Mouse (Mus musculus) forebrain, embryonic 13.5 days (tissue): ENCODE measurements around the gene Cyp27b1. TPM values are rescaled to one million over a fixed set of nuclear protein-coding genes. Genes with fewer than 3 reads are reported as not detected.
A peak's percentile ranks its signal among the peaks of the same experiment; 100 is the strongest.
"Not testable (repeated sequence)": the region's sequence is repeated elsewhere in the genome, so short reads cannot be mapped to it uniquely, and the experiment has no call there.

ENCODE experiments used
- ATAC-seq: fragments of 200-750 bp; cut with Nextera tagmentation; 2 replicates; pipeline ENCODE4 v1.8.0; 2017
- H3K27ac ChIP-seq: fragments of 300-500 bp; sonication (generic); 2 replicates; pipeline ENCODE4 v1.5.1; 2015; ENCODE audit warnings: inconsistent platforms, mild to moderate bottlenecking, moderate library complexity
- H3K27me3 ChIP-seq: fragments of 300-500 bp; sonication (generic); 2 replicates; pipeline ENCODE4 v1.6.1; 2015; ENCODE audit warnings: mild to moderate bottlenecking, inconsistent platforms
- H3K36me3 ChIP-seq: fragments of 300-500 bp; sonication (generic); 2 replicates; pipeline ENCODE4 v1.6.1; 2015; ENCODE audit warnings: mild to moderate bottlenecking, inconsistent platforms; ENCODE audit not compliant: poor library complexity, severe bottlenecking
- H3K4me1 ChIP-seq: fragments of 300-500 bp; sonication (generic); 2 replicates; pipeline ENCODE4 v1.6.1; 2015; ENCODE audit warnings: inconsistent platforms
- H3K4me2 ChIP-seq: fragments of 300-500 bp; sonication (generic); 2 replicates; pipeline ENCODE4 v1.6.1; 2015; ENCODE audit warnings: inconsistent platforms, mild to moderate bottlenecking, moderate library complexity
- H3K4me3 ChIP-seq: fragments of 300-500 bp; sonication (generic); 2 replicates; pipeline ENCODE4 v1.5.1; 2015; ENCODE audit warnings: mild to moderate bottlenecking, inconsistent platforms
- H3K9ac ChIP-seq: fragments of 300-500 bp; sonication (generic); 2 replicates; pipeline ENCODE4 v1.6.1; 2015; ENCODE audit warnings: mild to moderate bottlenecking, inconsistent platforms
- H3K9me3 ChIP-seq: fragments of 300-500 bp; sonication (generic); replicated peaks from 2 replicates; pipeline ENCODE4 v1.6.1; 2016; ENCODE audit warnings: inconsistent platforms
- WGBS: fragments of 180-500 bp; shearing (Covaris S2); methylation state at CpG from one replicate; pipeline ENCODE4 v1.1.7; 2015; 5-methylcytosine and 5-hydroxymethylcytosine counted together
- polyA plus RNA-seq: library from polyadenylated mRNA; unstranded; fragments of >200 nt; fragmentation: Nextera tagmentation; extraction: Ambion mirVana; gene quantifications from 2 replicates; pipeline ENCODE4 v1.2.1, GENCODE M21; 2015

Gene Cyp27b1
- polyA plus RNA-seq, 1 experiment from 2014 or later: 0.06 TPM

- ATAC-seq: no peak
- Histone ChIP-seq H3K4me2 (peak overlapping the region; percentile 92), H3K4me1 (peaks cover 56% of the 10 kb centered on the region)
These were observed 16.1 kb downstream of the Cyp27b1 start for GRCm38 (mm10) chr10:127063913-127064870.

GRCm38 (mm10) chr10:127065981-127066380 is 17.9 kb downstream of the Cyp27b1 start:
- H3K27ac ChIP-seq: no peak overlapping the region
- no peak overlapping the region for H3K4me2 ChIP-seq
- WGBS: 92% methylated on average over 9 of the region's 9 CpGs
- peaks cover 57% of the 10 kb centered on the region for H3K4me1 ChIP-seq
- H3K4me3 ChIP-seq: no peak overlapping the region
- H3K9me3 ChIP-seq: no peaks in the 10 kb centered on the region
- no peak overlapping the region for H3K9ac ChIP-seq
- no peak for ATAC-seq
- no peaks in the 10 kb centered on the region for H3K27me3 ChIP-seq
- peaks cover 42% of the 10 kb centered on the region for H3K36me3 ChIP-seq

More at GRCm38 (mm10) chr10:127063913-127064870, 16.1 kb downstream of the Cyp27b1 start:
- peak overlapping the region; percentile 99 for H3K9ac ChIP-seq
- no peaks in the 10 kb centered on the region for H3K27me3 ChIP-seq
- peak overlapping the region; percentile 90 for H3K27ac ChIP-seq
- peak overlapping the region; percentile 95 for H3K4me3 ChIP-seq
- H3K9me3 ChIP-seq: no peaks in the 10 kb centered on the region
- H3K36me3 ChIP-seq: peaks cover 42% of the 10 kb centered on the region
- 12% methylated on average over 37 of the region's 37 CpGs for WGBS

- Histone ChIP-seq H3K4me3 (no peak overlapping the region; the same call in 1 of the 2 replicates), H3K9me3 (no peaks in the 10 kb centered on the region)
These were observed 18.5 kb downstream of the Cyp27b1 start for GRCm38 (mm10) chr10:127066519-127067018.

GRCm38 (mm10) chr10:127068360-127069038 is 20.4 kb downstream of the Cyp27b1 start:
- Histone ChIP-seq H3K36me3 (peaks cover 42% of the 10 kb centered on the region), H3K9ac (peak overlapping the region; percentile 78), H3K27ac (no peak overlapping the region)

More at GRCm38 (mm10) chr10:127066519-127067018, 18.5 kb downstream of the Cyp27b1 start:
- Histone ChIP-seq H3K4me1 (peaks cover 58% of the 10 kb centered on the region), H3K27me3 (no peaks in the 10 kb centered on the region), H3K27ac (0 out of 2 replicates have a peak overlapping the region, but pooled peaks have one; percentile 19), H3K9ac (no peak overlapping the region), H3K36me3 (peaks cover 42% of the 10 kb centered on the region), H3K4me2 (no peak overlapping the region)
- 92% methylated on average over 14 of the region's 14 CpGs for WGBS
- ATAC-seq: no peak

GRCm38 (mm10) chr10:127069281-127070189 is 21.5 kb downstream of the Cyp27b1 start:
- Histone ChIP-seq H3K4me3 (peak overlapping the region; percentile 58), H3K9me3 (no peaks in the 10 kb centered on the region), H3K27ac (peak overlapping the region; percentile 95), H3K4me2 (peak overlapping the region; percentile 97), H3K36me3 (peaks cover 42% of the 10 kb centered on the region), H3K9ac (peak overlapping the region; percentile 78), H3K4me1 (peaks cover 48% of the 10 kb centered on the region), H3K27me3 (no peaks in the 10 kb centered on the region)
- 9% methylated on average over 30 of the region's 30 CpGs for WGBS
- ATAC-seq: peak; percentile 76

More at GRCm38 (mm10) chr10:127068360-127069038, 20.4 kb downstream of the Cyp27b1 start:
- 83% methylated on average over 9 of the region's 9 CpGs for WGBS
- H3K4me3 ChIP-seq: peak overlapping the region; percentile 58
- H3K9me3 ChIP-seq: no peaks in the 10 kb centered on the region
- ATAC-seq: no peak
- peak overlapping the region; percentile 97 for H3K4me2 ChIP-seq
- H3K4me1 ChIP-seq: peaks cover 49% of the 10 kb centered on the region
- H3K27me3 ChIP-seq: no peaks in the 10 kb centered on the region

- ATAC-seq: peak; percentile 94
- H3K27me3 ChIP-seq: no peaks in the 10 kb centered on the region
- peak within 1 kb of the TSS; percentile 95 for H3K27ac ChIP-seq
- peaks cover 39% of the 10 kb centered on the region for H3K4me1 ChIP-seq
- peaks cover 33% of the 10 kb centered on the region for H3K36me3 ChIP-seq
- WGBS: 2% methylated on average over 36 of the region's 36 CpGs
- peak within 1 kb of the TSS; percentile 78 for H3K9ac ChIP-seq
- peak within 1 kb of the TSS; percentile 97 for H3K4me2 ChIP-seq
- peak within 1 kb of the TSS; percentile 58 for H3K4me3 ChIP-seq
- H3K9me3 ChIP-seq: no peaks in the 10 kb centered on the region
These were observed 22.4 kb downstream of the Cyp27b1 start, which contains the start of gene Tspan31 for GRCm38 (mm10) chr10:127070190-127071121. TSS of gene Tspan31 (minus strand) at chr10:127070264.

GRCm38 (mm10) chr10:127071203-127071602 is 23.2 kb downstream of the Cyp27b1 start:
- 75% methylated on average over 9 of the region's 9 CpGs for WGBS
- Histone ChIP-seq H3K4me1 (peaks cover 32% of the 10 kb centered on the region), H3K9ac (peak overlapping the region; percentile 74), H3K9me3 (no peaks in the 10 kb centered on the region), H3K4me3 (peak overlapping the region; percentile 58), H3K27ac (no peak overlapping the region), H3K36me3 (peaks cover 26% of the 10 kb centered on the region), H3K4me2 (peak overlapping the region; percentile 97), H3K27me3 (0 out of 2 replicates have a peak, but pooled peaks cover under 1% of the 10 kb centered on the region)
- ATAC-seq: no peak

- not testable (repeated sequence) for H3K27ac ChIP-seq, H3K9ac ChIP-seq, H3K27me3 ChIP-seq, H3K9me3 ChIP-seq, ATAC-seq, H3K4me2 ChIP-seq, H3K4me3 ChIP-seq
- Histone ChIP-seq H3K36me3 (peaks cover 15% of the 10 kb centered on the region), H3K4me1 (peaks cover 25% of the 10 kb centered on the region)
- 89% methylated on average over 4 of the region's 4 CpGs for WGBS
These were observed 24.2 kb downstream of the Cyp27b1 start for GRCm38 (mm10) chr10:127072270-127072669.

GRCm38 (mm10) chr10:127072969-127073368 is 24.9 kb downstream of the Cyp27b1 start:
- H3K4me1 ChIP-seq: peaks cover 31% of the 10 kb centered on the region
- H3K27me3 ChIP-seq: 0 out of 2 replicates have a peak, but pooled peaks cover 10% of the 10 kb centered on the region
- H3K27ac ChIP-seq, H3K4me3 ChIP-seq, H3K9ac ChIP-seq, H3K36me3 ChIP-seq, H3K4me2 ChIP-seq, H3K9me3 ChIP-seq, ATAC-seq: not testable (repeated sequence)
- WGBS: 88% methylated on average over 2 of the region's 2 CpGs

GRCm38 (mm10) chr10:127073981-127074380 is 25.9 kb downstream of the Cyp27b1 start:
- no peak overlapping the region for H3K4me3 ChIP-seq
- no peak for ATAC-seq
- WGBS: 95% methylated on average over 1 of the region's 1 CpGs
- no peaks in the 10 kb centered on the region for H3K9me3 ChIP-seq
- H3K27me3 ChIP-seq: 0 out of 2 replicates have a peak, but pooled peaks cover 10% of the 10 kb centered on the region
- peaks cover 28% of the 10 kb centered on the region for H3K4me1 ChIP-seq
- no peak overlapping the region for H3K9ac ChIP-seq
- H3K27ac ChIP-seq: no peak overlapping the region
- H3K36me3 ChIP-seq: no peaks in the 10 kb centered on the region
- no peak overlapping the region for H3K4me2 ChIP-seq
